Mouse (Mus musculus) liver, embryonic 15.5 days (tissue): Measurements from ENCODE around the gene Kdelr1. TPM values are rescaled to one million over a fixed set of nuclear protein-coding genes. Genes with fewer than 3 reads are reported as not detected.
"Not testable (repeated sequence)": the region's sequence is repeated elsewhere in the genome, so short reads cannot be mapped to it uniquely, and the experiment has no call there.

Source experiments
- ATAC-seq: fragments of 200-750 bp; cut with Nextera tagmentation; 2 replicates; pipeline ENCODE4 v1.8.0; 2017; ENCODE audit warnings: moderate number of reproducible peaks, mild to moderate bottlenecking, moderate library complexity; ENCODE audit not compliant: insufficient read depth
- H3K27ac ChIP-seq: fragments of 300-500 bp; sonication (generic); replicated peaks from 2 replicates; pipeline ENCODE4 v1.5.1; 2015; ENCODE audit warnings: mild to moderate bottlenecking, inconsistent platforms
- H3K27me3 ChIP-seq: fragments of 300-500 bp; sonication (generic); 2 replicates; pipeline ENCODE4 v1.6.1; 2015; ENCODE audit warnings: mild to moderate bottlenecking, inconsistent platforms
- H3K36me3 ChIP-seq: fragments of 300-500 bp; sonication (generic); replicated peaks from 2 replicates; pipeline ENCODE4 v1.6.1; 2015; ENCODE audit warnings: moderate library complexity, mild to moderate bottlenecking, inconsistent platforms
- H3K4me1 ChIP-seq: fragments of 300-500 bp; sonication (generic); replicated peaks from 2 replicates; pipeline ENCODE4 v1.6.1; 2015; ENCODE audit warnings: inconsistent platforms
- H3K4me2 ChIP-seq: fragments of 300-500 bp; sonication (generic); 2 replicates; pipeline ENCODE4 v1.6.1; 2015; ENCODE audit warnings: moderate library complexity, mild to moderate bottlenecking, inconsistent platforms
- H3K4me3 ChIP-seq: fragments of 300-500 bp; sonication (generic); replicated peaks from 2 replicates; pipeline ENCODE4 v1.5.1; 2015; ENCODE audit warnings: mild to moderate bottlenecking, inconsistent platforms
- H3K9ac ChIP-seq: fragments of 300-500 bp; sonication (generic); 2 replicates; pipeline ENCODE4 v1.6.1; 2015; ENCODE audit warnings: moderate library complexity, mild to moderate bottlenecking, inconsistent platforms
- H3K9me3 ChIP-seq: fragments of 300-500 bp; sonication (generic); replicated peaks from 2 replicates; pipeline ENCODE4 v1.6.1; 2016; ENCODE audit warnings: inconsistent platforms
- WGBS: fragments of 180-500 bp; shearing (Covaris S2); methylation state at CpG from one replicate; pipeline ENCODE4 v1.1.7; 2015; ENCODE audit warnings: mixed read lengths; ENCODE audit not compliant: insufficient replicate concordance; 5-methylcytosine and 5-hydroxymethylcytosine counted together
- polyA plus RNA-seq: library from polyadenylated mRNA; unstranded; fragments of >200 nt; fragmentation: Nextera tagmentation; extraction: Ambion mirVana; gene quantifications from 2 replicates; pipeline ENCODE4 v1.2.1, GENCODE M21; 2015

The Kdelr1 gene
- polyA plus RNA-seq, 1 experiment from 2014 or later, result 27.6 TPM

- no peak overlapping the region for H3K9ac ChIP-seq
- 3% methylated on average over 30 of the region's 30 CpGs for WGBS
- H3K4me2 ChIP-seq, result no peak overlapping the region; the same call in 1 of the 2 replicates
Measured at GRCm38 (mm10) chr7:45870282-45871058, 2.1 kb upstream of the Kdelr1 start.

DNA sequence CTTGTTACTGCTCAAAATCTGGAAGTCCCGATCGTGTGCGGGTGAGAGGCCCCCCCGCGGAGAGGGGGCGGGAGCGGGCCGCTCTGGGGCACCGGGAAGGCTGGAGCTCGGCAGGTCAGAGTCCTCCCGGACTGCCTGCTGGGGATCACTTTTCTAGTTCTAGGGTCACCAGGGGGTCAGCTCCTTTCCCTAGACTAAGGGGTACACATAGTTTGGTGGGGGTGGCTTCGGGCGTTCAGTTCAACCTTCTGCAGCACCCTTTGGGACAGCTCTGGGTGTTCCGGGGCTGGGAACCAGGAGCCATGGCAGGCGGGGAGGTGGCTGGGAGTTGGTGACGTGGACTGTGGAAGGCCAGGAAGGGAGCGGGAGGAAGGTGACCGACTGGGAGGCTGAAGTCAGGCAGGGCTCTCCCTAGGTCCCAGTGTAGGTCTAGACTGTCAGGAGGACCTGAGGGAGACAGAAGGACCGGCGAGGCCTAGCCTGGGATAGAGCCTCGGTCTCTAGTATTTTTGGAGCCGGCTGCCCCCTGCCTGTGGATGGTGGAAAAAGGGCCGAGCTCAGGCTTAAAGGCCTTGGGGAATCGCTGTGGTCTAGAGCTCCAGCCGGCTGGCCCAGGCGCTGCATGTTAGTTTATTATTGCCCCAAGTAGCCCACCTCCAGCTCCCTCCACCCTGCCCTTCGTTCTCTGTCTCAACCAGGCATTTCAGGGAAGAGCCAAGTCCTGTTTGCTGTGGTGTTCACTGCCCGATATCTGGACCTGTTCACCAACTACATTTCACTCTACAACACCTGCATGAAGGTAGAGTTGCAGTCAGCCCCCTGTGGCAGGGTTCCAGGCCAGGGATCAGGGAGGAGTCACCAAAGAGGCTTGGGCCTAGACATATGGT, 732 bp downstream of the Kdelr1 start:
- peak; percentile 64 for ATAC-seq
- Histone ChIP-seq H3K4me3 (peak overlapping the region; percentile 92), H3K36me3 (peaks cover 40% of the 10 kb centered on the region), H3K4me2 (peak overlapping the region; percentile 97), H3K9ac (peak overlapping the region; percentile 97), H3K27ac (peak overlapping the region; percentile 91), H3K9me3 (no peaks in the 10 kb centered on the region), H3K4me1 (peaks cover 35% of the 10 kb centered on the region), H3K27me3 (peaks cover 42% of the 10 kb centered on the region)
- 2% methylated on average over 28 of the region's 28 CpGs for WGBS

More at GRCm38 (mm10) chr7:45870282-45871058, 2.1 kb upstream of the Kdelr1 start:
- H3K36me3 ChIP-seq, result peaks cover 14% of the 10 kb centered on the region
- H3K9me3 ChIP-seq, result no peaks in the 10 kb centered on the region
- H3K4me1 ChIP-seq, result peaks cover 44% of the 10 kb centered on the region
- no peak overlapping the region for H3K27ac ChIP-seq
- no peak for ATAC-seq
- H3K27me3 ChIP-seq, result peaks cover 70% of the 10 kb centered on the region
- H3K4me3 ChIP-seq, result no peak overlapping the region

GRCm38 (mm10) chr7:45876895-45877294, 4.3 kb downstream of the Kdelr1 start:
- 80% methylated on average over 7 of the region's 7 CpGs for WGBS
- Histone ChIP-seq H3K9ac (no peak overlapping the region), H3K4me1 (peaks cover 29% of the 10 kb centered on the region), H3K27me3 (peaks cover 6% of the 10 kb centered on the region), H3K4me2 (no peak overlapping the region), H3K9me3 (no peaks in the 10 kb centered on the region), H3K27ac (no peak overlapping the region), H3K36me3 (peaks cover 73% of the 10 kb centered on the region), H3K4me3 (no peak overlapping the region)
- no peak for ATAC-seq

DNA sequence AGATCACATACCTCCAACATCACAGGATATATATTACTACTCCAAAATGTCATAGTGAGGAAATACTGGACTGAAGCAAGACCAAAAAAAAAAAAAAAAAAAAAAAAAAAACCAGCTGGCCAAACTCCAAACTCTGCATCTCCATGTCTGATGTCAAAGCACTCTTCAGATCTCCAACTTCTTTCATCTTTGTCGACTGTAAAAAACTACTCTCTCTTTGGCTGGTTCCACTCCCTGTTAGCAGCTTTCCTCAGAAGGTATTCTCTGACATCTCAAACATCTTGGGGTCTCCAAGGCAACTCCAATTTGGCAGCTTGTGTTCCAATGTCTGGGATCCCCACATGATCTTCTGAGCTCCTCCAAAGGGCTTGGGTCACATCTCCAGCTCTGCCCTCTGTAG, 5.7 kb downstream of the Kdelr1 start, which contains the start of gene Grin2d:
Gene Grin2d, minus strand, starts transcription at position 101 of the 400 bp plus-strand sequence.
- WGBS, result 72% methylated on average over 1 of the region's 1 CpGs
- H3K27ac ChIP-seq, H3K9me3 ChIP-seq, ATAC-seq, H3K4me2 ChIP-seq, H3K27me3 ChIP-seq, H3K4me3 ChIP-seq, H3K9ac ChIP-seq: not testable (repeated sequence)
- H3K4me1 ChIP-seq, result peaks cover 22% of the 10 kb centered on the region
- H3K36me3 ChIP-seq, result peaks cover 87% of the 10 kb centered on the region

DNA sequence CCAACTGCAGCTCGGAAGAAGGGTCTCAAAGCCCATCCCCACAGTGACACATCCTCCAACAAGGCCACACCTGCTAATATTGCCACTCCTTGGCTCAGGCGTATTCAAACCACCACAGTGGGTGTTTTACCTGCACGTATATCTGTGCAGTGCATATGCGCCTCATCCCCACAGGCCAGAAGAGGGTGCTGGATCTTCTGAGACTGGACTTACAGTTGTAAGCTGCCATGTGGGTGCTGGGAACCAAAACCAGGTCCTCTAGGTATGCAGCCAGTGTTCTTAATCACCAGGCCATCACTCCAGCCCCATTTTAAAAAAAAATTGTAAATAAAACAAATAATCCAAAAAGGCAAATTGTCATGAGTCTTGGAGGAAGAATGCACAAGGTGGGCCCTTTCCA, 8.0 kb downstream of the Kdelr1 start:
- Histone ChIP-seq H3K4me3 (no peak overlapping the region), H3K4me2 (no peak overlapping the region), H3K9ac (no peak overlapping the region), H3K36me3 (peaks cover 94% of the 10 kb centered on the region), H3K9me3 (no peaks in the 10 kb centered on the region), H3K4me1 (peaks cover 3% of the 10 kb centered on the region; the same call in 1 of the 2 replicates), H3K27me3 (no peaks in the 10 kb centered on the region), H3K27ac (no peak overlapping the region)
- ATAC-seq, result no peak
- 79% methylated on average over 4 of the region's 4 CpGs for WGBS

GRCm38 (mm10) chr7:45881011-45881410, 8.4 kb downstream of the Kdelr1 start:
- Histone ChIP-seq H3K9me3 (no peaks in the 10 kb centered on the region), H3K27ac (no peak overlapping the region), H3K4me1 (no peaks in the 10 kb centered on the region), H3K4me3 (no peak overlapping the region), H3K36me3 (peaks cover 94% of the 10 kb centered on the region), H3K9ac (no peak overlapping the region), H3K4me2 (no peak overlapping the region), H3K27me3 (no peaks in the 10 kb centered on the region)
- no peak for ATAC-seq
- WGBS, result 55% methylated on average over 2 of the region's 2 CpGs

- Histone ChIP-seq H3K9ac (no peak overlapping the region), H3K27me3 (no peaks in the 10 kb centered on the region; the same call in 1 of the 2 replicates), H3K4me3 (no peak overlapping the region), H3K4me2 (no peak overlapping the region), H3K27ac (no peak overlapping the region), H3K4me1 (peaks cover 3% of the 10 kb centered on the region; the same call in 1 of the 2 replicates), H3K9me3 (no peaks in the 10 kb centered on the region), H3K36me3 (peaks cover 39% of the 10 kb centered on the region)
- ATAC-seq, result no peak
- 17% methylated on average over 3 of the region's 3 CpGs for WGBS
Measured at GRCm38 (mm10) chr7:45887246-45887645, 14.7 kb downstream of the Kdelr1 start.

GRCm38 (mm10) chr7:45892651-45893050, 20.1 kb downstream of the Kdelr1 start:
- no peak overlapping the region for H3K9ac ChIP-seq
- H3K4me3 ChIP-seq, result no peak overlapping the region
- no peaks in the 10 kb centered on the region; the same call in 1 of the 2 replicates for H3K27me3 ChIP-seq
- WGBS, result 63% methylated on average over 2 of the region's 2 CpGs
- no peaks in the 10 kb centered on the region for H3K9me3 ChIP-seq
- no peaks in the 10 kb centered on the region for H3K36me3 ChIP-seq
- no peak overlapping the region for H3K4me2 ChIP-seq
- no peak overlapping the region for H3K27ac ChIP-seq
- ATAC-seq, result no peak
- peaks cover 18% of the 10 kb centered on the region for H3K4me1 ChIP-seq

GRCm38 (mm10) chr7:45895931-45896516, 23.5 kb downstream of the Kdelr1 start:
- Histone ChIP-seq H3K9ac (peak overlapping the region; percentile 29; the same call in 1 of the 2 replicates), H3K36me3 (no peaks in the 10 kb centered on the region), H3K4me3 (peak overlapping the region; percentile 62), H3K4me2 (peak overlapping the region; percentile 88), H3K27me3 (no peaks in the 10 kb centered on the region; the same call in 1 of the 2 replicates), H3K4me1 (peaks cover 28% of the 10 kb centered on the region), H3K27ac (peak overlapping the region; percentile 81), H3K9me3 (no peaks in the 10 kb centered on the region)
- ATAC-seq, result peak; percentile 0; the same call in 1 of the 2 replicates
- WGBS, result 69% methylated on average over 6 of the region's 6 CpGs

- H3K4me2 ChIP-seq, result peak within 1 kb of the TSS; percentile 88
- H3K9me3 ChIP-seq, result no peaks in the 10 kb centered on the region
- peak within 1 kb of the TSS; percentile 56 for H3K9ac ChIP-seq
- peak within 1 kb of the TSS; percentile 81 for H3K27ac ChIP-seq
- H3K27me3 ChIP-seq, result no peaks in the 10 kb centered on the region; the same call in 1 of the 2 replicates
- WGBS, result under 1% methylated on average over 40 of the region's 40 CpGs
- peak within 1 kb of the TSS; percentile 62 for H3K4me3 ChIP-seq
- H3K4me1 ChIP-seq, result peaks cover 32% of the 10 kb centered on the region
- peak; percentile 79 for ATAC-seq
- no peaks in the 10 kb centered on the region for H3K36me3 ChIP-seq
Measured at GRCm38 (mm10) chr7:45896517-45897257, 24.1 kb downstream of the Kdelr1 start, which contains the start of the genes Syngr4 and Tmem143. Gene Syngr4 (minus strand): TSS chr7:45896714. Gene Tmem143 (plus strand): TSS chr7:45896941.
